Mouse (Mus musculus): Measurements from ENCODE around the gene Olfr644.

Gene Olfr644

DNA sequence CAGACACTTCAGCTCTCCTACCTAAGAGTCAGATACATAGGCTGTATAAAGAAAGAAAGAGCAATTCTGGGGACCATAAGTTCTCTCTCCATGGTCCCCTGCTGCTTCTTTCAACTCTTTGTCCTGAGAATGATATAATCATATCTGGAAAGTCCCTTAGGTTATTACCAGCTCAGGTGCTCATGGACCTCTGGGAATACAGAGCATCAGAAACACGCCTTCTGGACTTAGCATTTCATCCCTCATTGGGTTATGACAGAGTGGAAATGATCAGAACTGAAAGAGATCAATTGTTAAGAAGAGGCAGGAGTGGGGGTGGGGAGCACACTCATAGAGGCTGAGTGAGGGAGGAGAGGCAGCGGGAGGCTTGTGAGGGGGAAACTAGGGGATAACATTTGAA, at the start of gene Olfr644:
Gene Olfr644 (minus strand): TSS at position 101 of the 400 bp plus-strand sequence.
- no peak for DNase-seq (ENCODE audit: low spot score)

- no peak for DNase-seq (ENCODE audit: low spot score)
Measured at GRCm38 (mm10) chr7:104104757-104104972, 33.0 kb upstream of the Olfr644 start, which contains the start of gene Olfr646. Olfr646 (plus strand) TSS chr7:104104873.

DNA sequence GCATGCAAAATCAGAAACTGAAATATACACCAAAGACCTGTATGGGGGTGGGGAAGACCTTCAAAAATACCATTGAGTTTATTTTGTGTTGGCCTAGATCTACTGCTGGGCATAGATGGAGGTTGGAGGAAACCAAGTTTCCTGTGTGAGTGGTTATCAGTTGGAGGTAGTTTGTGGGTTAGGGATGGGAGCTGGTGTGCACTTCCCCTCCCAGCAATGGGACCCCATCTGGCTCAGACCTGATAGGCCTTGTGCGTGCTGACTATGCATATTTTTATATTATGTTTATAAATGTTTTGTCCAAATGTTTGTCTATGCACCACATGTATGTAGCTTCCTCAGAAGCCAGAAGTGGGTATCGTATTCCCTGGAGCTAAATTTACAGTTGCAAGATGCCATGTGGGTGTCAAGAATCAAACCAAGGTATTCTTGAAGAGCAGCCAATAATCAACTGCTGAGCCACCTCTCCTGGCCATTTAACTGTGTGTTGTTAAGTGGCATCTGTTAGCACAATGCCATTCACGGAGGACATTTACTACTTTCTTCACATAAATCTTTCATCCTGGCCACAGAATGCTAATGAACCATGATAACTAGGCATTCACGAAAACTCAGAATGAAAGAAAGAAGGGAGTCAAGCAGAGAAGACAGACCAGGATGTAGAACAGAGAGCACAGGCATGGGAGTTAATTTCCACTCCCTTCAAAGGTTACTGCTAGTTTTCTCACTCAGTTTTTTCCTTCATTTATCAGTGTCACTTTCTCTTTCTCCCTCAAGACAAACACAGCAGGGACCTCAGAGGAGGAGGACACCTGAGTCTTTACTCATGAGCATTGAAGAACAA, 32.5 kb upstream of the Olfr644 start:
- DNase-seq (ENCODE audit: low spot score), result no peak

DNA sequence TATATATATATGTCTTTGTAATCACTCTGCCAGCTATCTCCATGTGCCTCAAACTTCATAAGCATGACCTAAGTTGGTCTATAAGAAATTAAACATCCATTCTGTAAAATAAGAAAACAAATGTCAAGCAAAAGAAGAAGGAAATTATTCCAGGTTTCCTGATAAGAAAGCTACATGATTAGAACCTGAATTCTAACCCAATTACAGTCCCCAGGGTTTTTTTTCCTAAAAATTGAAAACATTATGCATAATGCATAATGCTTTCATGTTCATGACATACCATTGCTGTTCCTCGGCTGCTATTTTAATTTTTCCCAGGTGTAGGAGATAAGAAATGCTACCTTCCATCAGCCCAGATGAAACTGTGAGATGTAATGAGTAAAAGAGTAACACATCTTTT, 13.7 kb upstream of the Olfr644 start, which contains the start of gene Olfr645:
Gene Olfr645 (minus strand): TSS at position 101 of the 400 bp plus-strand sequence.
- DNase-seq (ENCODE audit: low spot score), result no peak

DNA sequence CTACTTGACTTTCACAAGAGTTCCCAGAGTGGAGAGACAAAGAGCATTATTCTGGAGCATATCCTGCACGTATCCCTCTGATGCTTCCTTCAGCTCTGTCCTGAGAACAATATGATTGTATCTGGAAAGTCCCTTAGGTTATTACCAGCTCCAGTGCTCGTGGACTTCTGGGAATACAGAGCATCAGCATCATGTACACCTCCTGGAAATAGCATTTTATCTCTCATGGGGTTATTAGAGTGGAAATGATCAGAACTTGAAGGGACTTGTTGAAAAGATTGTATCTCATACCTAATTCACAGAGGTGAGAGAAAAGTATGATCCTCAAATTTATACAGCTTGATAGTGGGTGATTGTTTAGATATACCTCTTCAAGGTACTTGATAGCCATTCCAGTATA, 10.3 kb downstream of the Olfr644 start, which contains the start of gene 4930516K23Rik:
Gene 4930516K23Rik (minus strand): TSS at position 101 of the 400 bp plus-strand sequence.
- DNase-seq (ENCODE audit: low spot score), result no peak

- DNase-seq (ENCODE audit: low spot score), result no peak
Measured at GRCm38 (mm10) chr7:104059215-104059614, 12.5 kb downstream of the Olfr644 start.

DNA sequence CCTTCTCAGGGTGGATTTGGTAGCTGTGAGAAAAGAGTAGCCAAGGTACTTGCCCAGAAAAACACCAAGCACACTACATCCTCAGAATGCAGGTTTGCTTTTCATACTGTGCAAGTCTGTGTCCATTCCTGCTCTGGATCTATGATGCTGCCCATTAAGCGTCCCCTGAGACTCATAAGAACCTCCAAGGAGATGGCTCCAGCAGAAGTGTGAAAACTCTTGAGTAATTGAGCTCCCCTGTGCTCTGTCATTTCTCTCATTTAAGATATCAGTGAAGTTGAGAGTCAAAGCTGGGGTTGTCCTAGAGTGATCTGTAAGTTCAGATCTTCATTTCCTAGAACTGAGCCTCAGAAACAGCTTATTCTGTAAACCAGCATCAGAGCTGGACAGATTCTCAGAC, 19.1 kb downstream of the Olfr644 start, which contains the start of gene Olfr642:
Gene Olfr642 (minus strand): TSS at position 101 of the 400 bp plus-strand sequence.
- DNase-seq (ENCODE audit: low spot score), result no peak

DNA sequence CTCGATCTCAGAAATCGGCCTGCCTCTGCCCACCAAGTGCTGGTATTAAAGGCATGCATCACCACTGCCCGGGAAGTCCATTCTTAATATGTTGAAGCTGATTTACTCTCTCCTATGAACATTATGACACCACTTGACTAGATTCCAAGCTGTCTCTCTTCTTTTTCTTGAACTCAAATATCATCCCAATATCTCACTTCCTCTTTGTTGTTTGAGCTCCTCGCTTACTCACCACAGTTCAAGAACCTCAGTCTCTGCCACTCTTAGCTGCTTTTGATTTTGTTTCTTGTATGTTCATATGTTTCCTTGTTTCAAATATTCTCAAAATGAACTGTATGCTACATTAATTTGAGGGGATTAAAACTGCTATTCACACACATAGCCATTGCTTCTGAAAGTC, 20.9 kb downstream of the Olfr644 start:
- DNase-seq (ENCODE audit: low spot score), result no peak

GRCm38 (mm10) chr7:104035145-104035544, 36.5 kb downstream of the Olfr644 start, which contains the start of gene Olfr641:
Olfr641 (plus strand) TSS chr7:104035445.
- no peak for DNase-seq (ENCODE audit: low spot score)

- no peak for DNase-seq (ENCODE audit: low spot score)
Measured at GRCm38 (mm10) chr7:104026978-104027377, 44.7 kb downstream of the Olfr644 start.

DNA sequence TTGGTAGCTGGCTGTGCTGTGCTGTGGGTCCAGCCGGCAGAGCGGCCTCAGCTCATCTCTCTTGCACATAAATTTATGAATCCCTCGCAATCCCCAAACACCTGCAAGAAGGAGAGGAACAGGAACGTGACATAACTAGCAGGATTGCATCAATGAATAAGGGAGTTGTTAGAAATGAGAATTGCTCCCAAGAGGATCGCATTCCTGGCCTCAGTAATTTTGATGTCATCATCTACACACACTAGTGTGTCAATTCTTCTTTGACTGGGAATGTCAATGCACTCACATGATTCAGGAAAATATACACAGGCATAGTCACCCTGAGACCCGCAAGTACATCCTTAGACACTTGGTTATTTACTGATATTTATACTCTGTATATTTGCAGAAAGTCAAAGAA, 46.2 kb downstream of the Olfr644 start, which contains the start of gene Olfr640:
Gene Olfr640 (minus strand): TSS at position 101 of the 400 bp plus-strand sequence.
- no peak for DNase-seq (ENCODE audit: low spot score)

- DNase-seq (ENCODE audit: low spot score), result no peak
Measured at GRCm38 (mm10) chr7:104021651-104022050, 50.0 kb downstream of the Olfr644 start.

DNA sequence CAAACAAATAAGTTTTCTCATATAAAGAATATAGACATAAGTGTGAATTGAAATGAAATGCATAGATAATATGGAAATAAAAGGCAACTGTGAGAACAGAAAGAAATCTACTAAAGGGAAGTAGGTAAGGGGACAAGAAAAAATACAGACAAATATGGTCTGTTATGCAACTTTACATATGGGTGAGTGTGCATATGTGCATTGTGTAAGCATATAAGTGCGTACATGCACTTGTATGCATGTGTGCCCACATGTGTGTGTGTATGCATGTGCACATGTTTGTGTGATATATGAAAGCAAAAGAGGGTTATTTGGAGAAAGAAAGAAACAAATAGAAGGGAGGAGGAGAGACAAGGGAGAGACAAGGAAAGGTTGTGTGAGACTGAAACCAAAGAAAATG, 52.7 kb downstream of the Olfr644 start:
- DNase-seq (ENCODE audit: low spot score), result no peak

- no peak for DNase-seq (ENCODE audit: low spot score)
Measured at GRCm38 (mm10) chr7:104017203-104017602, 54.5 kb downstream of the Olfr644 start, which contains the start of gene Olfr639. Olfr639 (minus strand) TSS chr7:104017303.
